Mouse (Mus musculus) heart, adult 10 weeks (tissue): ENCODE data around the gene Arfip2. TPM values are rescaled to one million over a fixed set of nuclear protein-coding genes. Genes with fewer than 3 reads are reported as not detected.

Source experiments
- polyA plus RNA-seq: library from polyadenylated mRNA; stranded (reverse); fragments of 350-450 nt; fragmentation: Illumina TruSeq; extraction: RNeasy Lipid Tissue Mini Kit (QIAGEN cat#74804); gene quantifications from one replicate; pipeline ENCODE4 v1.2.3, GENCODE M21; 2014; ENCODE audit warnings: low read depth, low replicate concordance

The Arfip2 gene
- 26.5 TPM for polyA plus RNA-seq

GRCm38 (mm10) chr7:105640233-105640893 is at the start of gene Arfip2, which contains the start of gene Gm45799:
Gene Arfip2, minus strand, starts transcription at chr7:105640416.
Gene Gm45799, plus strand, starts transcription at chr7:105640552.

GRCm38 (mm10) chr7:105650639-105651435 is 10.6 kb upstream of the Arfip2 start, which contains the start of gene Dnhd1:
Gene Dnhd1, plus strand, starts transcription at chr7:105650827.

GRCm38 (mm10) chr7:105639756-105640155 is 460 bp downstream of the Arfip2 start, which contains the start of gene Timm10b:
Gene Timm10b, plus strand, starts transcription at chr7:105640056.

DNA sequence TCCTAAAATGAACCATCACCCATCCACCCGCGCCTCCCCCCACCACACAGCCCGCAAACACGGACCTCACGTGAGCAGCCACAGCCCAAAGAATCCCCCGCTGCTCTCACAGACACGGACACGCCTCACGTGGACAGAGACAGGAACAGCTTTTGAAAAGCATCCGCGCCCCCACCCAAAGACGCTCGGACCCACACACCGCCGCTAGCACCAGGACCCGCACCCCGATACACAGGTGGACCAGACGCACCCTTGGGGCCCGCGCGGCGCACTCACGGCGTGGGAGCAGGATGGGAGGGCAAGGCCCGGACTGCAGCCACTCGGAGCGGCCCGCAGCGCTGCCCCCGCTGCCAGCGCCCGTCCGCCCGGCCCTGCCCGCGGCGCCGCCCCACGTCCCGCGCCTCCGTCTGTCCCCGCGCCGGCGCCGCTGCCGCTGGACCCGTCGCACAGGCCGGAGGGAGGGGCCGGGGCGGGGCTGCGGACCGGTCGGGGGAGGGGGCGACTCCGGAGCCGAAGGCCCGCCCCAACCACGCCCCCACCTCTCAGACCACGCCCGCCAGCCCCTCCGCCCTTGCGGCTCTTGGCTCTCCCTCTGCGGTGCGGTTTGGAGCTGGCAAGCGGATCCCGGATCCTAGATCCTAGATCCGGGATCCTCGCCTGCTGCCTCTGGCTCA is 7.0 kb downstream of the Arfip2 start, which contains the start of gene Trim3:
Gene Trim3, minus strand, starts transcription at position 445 of the 674 bp plus-strand sequence.

Other genes starting within 250 kb of the Arfip2 start
- 20.8 TPM for gene Fam160a2, start 240.4 kb downstream of the Arfip2 start, polyA plus RNA-seq
- gene Cnga4, start 235.8 kb downstream of the Arfip2 start, polyA plus RNA-seq, result not detected
- gene Cckbr, start 214.7 kb downstream of the Arfip2 start, polyA plus RNA-seq, result not detected
- gene Cavin3, start 158.1 kb downstream of the Arfip2 start, polyA plus RNA-seq, result 22.7 TPM
- gene Smpd1, start 86.1 kb downstream of the Arfip2 start, polyA plus RNA-seq, result 166 TPM
- 185 TPM for gene Apbb1, start 58.8 kb downstream of the Arfip2 start, polyA plus RNA-seq
- gene Hpx, start 40.3 kb downstream of the Arfip2 start, polyA plus RNA-seq, result 1.9 TPM
- 32.2 TPM for gene Trim3, start 6.8 kb downstream of the Arfip2 start, polyA plus RNA-seq
- 70.9 TPM for gene Timm10b, start 360 bp downstream of the Arfip2 start, polyA plus RNA-seq
- gene Gm45799, start 136 bp upstream of the Arfip2 start, polyA plus RNA-seq, result 16.1 TPM
- 0.86 TPM for gene Dnhd1, start 10.4 kb upstream of the Arfip2 start, polyA plus RNA-seq
- gene Ilk, start 96.2 kb upstream of the Arfip2 start, polyA plus RNA-seq, result 116 TPM
- gene Rrp8, start 97.0 kb upstream of the Arfip2 start, polyA plus RNA-seq, result 13.9 TPM
- gene Taf10, start 103.9 kb upstream of the Arfip2 start, polyA plus RNA-seq, result 98.7 TPM
- gene Tpp1, start 111.8 kb upstream of the Arfip2 start, polyA plus RNA-seq, result 52.4 TPM
- 5.0 TPM for gene Dchs1, start 147.2 kb upstream of the Arfip2 start, polyA plus RNA-seq
- gene Mrpl17, start 170.7 kb upstream of the Arfip2 start, polyA plus RNA-seq, result 105 TPM